Mouse (Mus musculus): Measurements from ENCODE around the gene Sgce. TPM values are rescaled to one million over a fixed set of nuclear protein-coding genes. Genes with fewer than 3 reads are reported as not detected.
"Not testable (repeated sequence)": the region's sequence is repeated elsewhere in the genome, so short reads cannot be mapped to it uniquely, and the experiment has no call there.

Gene Sgce
- polyA plus RNA-seq, 1 experiment = 43.4 TPM

DNA sequence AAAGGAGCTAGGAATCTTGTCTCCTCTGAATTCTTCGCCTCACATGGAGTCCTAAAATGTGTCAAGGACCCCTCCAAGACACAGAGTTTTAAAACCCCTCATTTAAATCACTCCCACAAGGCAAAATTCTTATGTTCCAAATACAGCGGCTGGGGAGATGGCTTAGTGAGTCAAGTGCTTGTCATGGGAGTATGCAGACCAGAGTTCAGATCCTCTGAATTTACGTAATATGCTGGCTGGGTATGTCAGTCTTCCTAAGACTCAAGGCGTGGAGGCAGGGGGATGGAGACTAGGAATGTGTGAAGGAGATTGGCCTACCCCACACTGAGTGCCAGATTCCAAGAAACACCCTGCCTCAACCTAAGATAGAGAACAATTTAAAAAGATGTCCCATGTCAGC, 66.4 kb downstream of the Sgce start:
- DNase-seq (ENCODE audit: low read depth) = no peak
- TF ChIP-seq POLR2A (IDR thresholded peaks at IDR 0.05; ENCODE audit: borderline replicate concordance, extremely low read depth, insufficient read depth, insufficient read length, poor library complexity, severe bottlenecking) = no peak
- TF ChIP-seq CTCF (IDR thresholded peaks at IDR 0.05; ENCODE audit: borderline replicate concordance, extremely low read depth, insufficient read depth, insufficient read length) = no peak

GRCm38 (mm10) chr6:4679981-4680380, 67.0 kb downstream of the Sgce start:
- peak; percentile 67 for DNase-seq (ENCODE audit: low read depth)

GRCm38 (mm10) chr6:4677356-4677761, 69.6 kb downstream of the Sgce start:
- DNase-seq (ENCODE audit: low read depth) = peak; percentile 88
- TF ChIP-seq POLR2A (IDR thresholded peaks at IDR 0.05; ENCODE audit: borderline replicate concordance, extremely low read depth, insufficient read depth, insufficient read length, poor library complexity, severe bottlenecking) (no peak), CTCF (IDR thresholded peaks at IDR 0.05; ENCODE audit: borderline replicate concordance, extremely low read depth, insufficient read depth, insufficient read length) (no peak)

More at GRCm38 (mm10) chr6:4679981-4680380, 67.0 kb downstream of the Sgce start:
- TF ChIP-seq POLR2A (IDR thresholded peaks at IDR 0.05; ENCODE audit: borderline replicate concordance, extremely low read depth, insufficient read depth, insufficient read length, poor library complexity, severe bottlenecking) = no peak

GRCm38 (mm10) chr6:4665154-4665553, 81.9 kb downstream of the Sgce start:
- TF ChIP-seq CTCF (IDR thresholded peaks at IDR 0.05; ENCODE audit: borderline replicate concordance, extremely low read depth, insufficient read depth, insufficient read length) (no peak), POLR2A (IDR thresholded peaks at IDR 0.05; ENCODE audit: borderline replicate concordance, extremely low read depth, insufficient read depth, insufficient read length, poor library complexity, severe bottlenecking) (no peak)
- DNase-seq (ENCODE audit: low read depth) = no peak

DNA sequence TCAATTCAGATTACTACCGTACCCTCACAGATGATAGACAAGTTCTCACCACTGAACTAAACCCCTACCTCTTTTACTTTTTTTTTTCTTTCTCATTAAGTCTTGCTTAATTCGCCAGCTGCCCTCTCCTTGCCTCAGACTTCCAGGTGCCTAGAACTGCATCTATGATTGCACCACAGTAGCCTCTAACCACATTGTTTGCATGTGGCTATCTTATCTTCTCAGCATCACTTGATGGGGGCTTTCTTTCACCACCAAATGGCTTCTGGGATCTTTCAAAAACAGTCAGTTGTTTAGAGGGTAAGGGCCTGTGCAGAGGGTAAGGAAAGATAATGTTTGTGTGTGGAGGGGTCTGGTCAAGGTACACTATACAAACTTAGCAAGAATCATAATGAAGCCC, 82.7 kb downstream of the Sgce start:
- no peak for DNase-seq (ENCODE audit: low read depth)
- TF ChIP-seq CTCF (IDR thresholded peaks at IDR 0.05; ENCODE audit: borderline replicate concordance, extremely low read depth, insufficient read depth, insufficient read length) (no peak), POLR2A (IDR thresholded peaks at IDR 0.05; ENCODE audit: borderline replicate concordance, extremely low read depth, insufficient read depth, insufficient read length, poor library complexity, severe bottlenecking) (no peak)

DNA sequence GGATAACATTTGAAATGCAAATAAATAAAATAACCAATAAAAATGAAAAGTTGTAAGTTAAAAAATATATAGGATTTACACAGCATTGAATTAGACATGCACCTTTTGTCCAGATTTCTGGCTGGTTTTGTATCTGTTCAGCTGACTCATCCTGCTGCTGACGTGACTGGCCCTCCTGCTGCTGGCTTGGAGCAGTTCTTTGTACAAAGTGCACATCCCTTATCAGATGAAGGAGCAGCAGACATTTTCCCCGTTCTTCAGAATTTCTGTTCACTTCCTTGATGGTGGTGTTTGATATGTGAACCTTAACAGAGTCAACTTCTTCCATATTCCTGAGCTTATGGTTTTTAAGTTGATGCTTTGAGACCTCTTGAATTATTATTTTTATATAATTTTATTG, 83.5 kb downstream of the Sgce start:
- TF ChIP-seq CTCF (IDR thresholded peaks at IDR 0.05; ENCODE audit: borderline replicate concordance, extremely low read depth, insufficient read depth, insufficient read length) = no peak
- no peak for TF ChIP-seq POLR2A (IDR thresholded peaks at IDR 0.05; ENCODE audit: borderline replicate concordance, extremely low read depth, insufficient read depth, insufficient read length, poor library complexity, severe bottlenecking)
- no peak for DNase-seq (ENCODE audit: low read depth)

DNA sequence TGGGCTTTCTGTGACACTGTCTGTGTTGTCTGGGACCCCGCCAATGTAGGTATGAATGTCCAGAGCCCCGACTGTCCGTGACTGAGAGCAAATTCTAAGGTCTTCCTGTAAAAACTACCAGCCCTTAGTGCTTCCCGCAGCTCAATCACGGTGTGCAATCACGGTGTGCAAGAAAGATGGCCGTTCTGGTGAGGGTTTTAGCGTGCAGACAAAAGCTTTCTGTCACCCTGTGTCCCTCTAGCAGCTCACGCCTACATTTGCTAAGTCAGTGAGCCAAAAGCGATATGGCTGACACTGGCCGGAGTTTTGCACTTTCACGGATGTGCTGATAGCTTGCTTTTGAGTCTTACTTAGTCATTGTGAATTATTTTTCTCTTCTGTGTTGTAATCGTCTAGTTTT, 88.1 kb downstream of the Sgce start:
- TF ChIP-seq CTCF (IDR thresholded peaks at IDR 0.05; ENCODE audit: borderline replicate concordance, extremely low read depth, insufficient read depth, insufficient read length) = no peak
- TF ChIP-seq POLR2A (IDR thresholded peaks at IDR 0.05; ENCODE audit: borderline replicate concordance, extremely low read depth, insufficient read depth, insufficient read length, poor library complexity, severe bottlenecking) = no peak
- DNase-seq (ENCODE audit: low read depth) = no peak

DNA sequence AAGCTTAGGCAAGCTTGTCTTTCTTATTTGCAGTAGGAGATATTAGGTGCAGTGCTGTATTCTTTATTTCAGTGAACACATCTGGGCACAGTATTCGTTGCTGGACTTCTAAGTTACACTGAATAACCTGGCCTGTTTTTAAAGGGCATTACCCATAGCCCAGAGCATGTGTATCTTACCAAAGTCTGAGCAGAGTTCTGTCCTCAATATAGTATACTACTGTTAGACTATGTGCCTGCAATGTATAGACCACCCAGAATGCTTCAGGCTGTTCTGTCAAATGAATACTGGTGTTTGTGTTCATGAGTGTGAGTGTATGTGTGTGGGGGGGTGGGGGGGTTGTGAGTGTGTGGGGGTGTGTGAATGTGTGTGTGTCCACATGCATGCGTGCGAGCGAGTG, 91.1 kb downstream of the Sgce start:
- no peak for DNase-seq (ENCODE audit: low read depth)
- TF ChIP-seq POLR2A (IDR thresholded peaks at IDR 0.05; ENCODE audit: borderline replicate concordance, extremely low read depth, insufficient read depth, insufficient read length, poor library complexity, severe bottlenecking) = no peak
- no peak for TF ChIP-seq CTCF (IDR thresholded peaks at IDR 0.05; ENCODE audit: borderline replicate concordance, extremely low read depth, insufficient read depth, insufficient read length)

DNA sequence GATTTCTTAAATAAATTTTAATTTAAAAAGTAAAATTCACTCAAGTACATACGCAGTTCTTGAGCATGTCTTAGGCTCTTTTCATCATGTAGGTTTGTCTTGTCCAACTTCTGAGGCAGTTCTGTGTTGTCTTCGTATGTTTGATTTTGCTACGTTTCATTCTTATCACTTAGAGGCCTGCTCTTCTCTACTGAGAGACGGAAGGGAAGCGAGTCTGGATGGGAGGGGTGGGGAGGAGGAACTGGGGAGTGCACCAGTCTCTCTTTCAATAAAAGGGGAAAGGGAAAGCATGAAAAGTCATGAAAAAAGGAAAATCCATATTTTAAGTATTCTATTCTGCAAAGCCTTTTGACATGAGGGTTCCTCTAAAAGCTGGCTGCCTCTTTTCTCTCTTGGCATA, 91.5 kb downstream of the Sgce start:
- DNase-seq (ENCODE audit: low read depth) = no peak
- TF ChIP-seq CTCF (IDR thresholded peaks at IDR 0.05; ENCODE audit: borderline replicate concordance, extremely low read depth, insufficient read depth, insufficient read length) (no peak), POLR2A (IDR thresholded peaks at IDR 0.05; ENCODE audit: borderline replicate concordance, extremely low read depth, insufficient read depth, insufficient read length, poor library complexity, severe bottlenecking) (no peak)

GRCm38 (mm10) chr6:4653741-4654140, 93.3 kb downstream of the Sgce start:
- not testable (repeated sequence) for DNase-seq (ENCODE audit: low read depth)

DNA sequence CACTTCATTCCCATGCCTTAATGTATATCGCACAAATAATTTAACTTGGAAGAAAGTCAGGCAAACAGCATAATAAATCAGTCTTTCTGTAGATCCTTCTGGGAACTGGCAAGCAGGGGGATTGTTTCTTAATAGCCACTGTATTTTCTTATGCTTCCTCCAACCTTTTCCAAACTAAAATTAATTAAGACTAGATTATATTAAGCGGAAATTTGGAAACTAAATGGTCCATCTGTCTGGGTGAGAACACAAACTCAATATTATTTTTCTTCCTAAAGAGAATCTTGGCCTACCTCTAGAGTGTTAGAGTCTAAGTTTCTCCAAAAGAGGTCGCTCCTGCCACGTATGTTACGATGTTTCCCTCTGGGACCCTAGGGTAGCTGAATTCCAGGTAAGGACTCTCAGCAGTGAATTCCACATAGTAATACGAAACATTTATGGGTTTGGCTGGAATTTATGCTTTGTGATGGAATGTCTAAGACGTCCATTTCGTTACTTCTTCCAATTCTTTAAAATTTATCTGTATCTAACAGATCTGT, 94.3 kb downstream of the Sgce start:
- TF ChIP-seq CTCF (IDR thresholded peaks at IDR 0.05; ENCODE audit: borderline replicate concordance, extremely low read depth, insufficient read depth, insufficient read length) = no peak
- TF ChIP-seq POLR2A (IDR thresholded peaks at IDR 0.05; ENCODE audit: borderline replicate concordance, extremely low read depth, insufficient read depth, insufficient read length, poor library complexity, severe bottlenecking) = no peak
- DNase-seq (ENCODE audit: low read depth) = peak; percentile 57

- TF ChIP-seq POLR2A (IDR thresholded peaks at IDR 0.05; ENCODE audit: borderline replicate concordance, extremely low read depth, insufficient read depth, insufficient read length, poor library complexity, severe bottlenecking) = no peak
- no peak for TF ChIP-seq CTCF (IDR thresholded peaks at IDR 0.05; ENCODE audit: borderline replicate concordance, extremely low read depth, insufficient read depth, insufficient read length)
- no peak for DNase-seq (ENCODE audit: low read depth)
Observed at GRCm38 (mm10) chr6:4647351-4647750, 99.7 kb downstream of the Sgce start.

DNA sequence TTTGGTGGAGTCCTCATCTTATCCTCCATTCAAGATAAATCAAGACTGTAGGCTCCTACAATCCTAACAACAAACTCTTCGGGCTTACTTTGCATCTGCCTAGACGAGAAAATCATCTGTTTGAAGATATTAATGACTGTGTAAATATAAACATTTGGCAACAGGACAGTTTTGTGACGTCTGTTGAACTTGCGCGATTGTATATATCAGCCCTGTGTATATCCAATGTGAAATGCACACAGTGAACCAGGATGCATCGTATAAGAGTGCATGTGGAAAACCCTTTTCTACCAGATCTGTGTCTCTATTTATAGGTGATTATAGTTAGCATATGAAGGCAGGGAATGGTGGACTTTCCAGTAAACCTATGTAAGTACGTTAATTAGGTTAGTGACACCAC, 104.9 kb downstream of the Sgce start:
- no peak for DNase-seq (ENCODE audit: low read depth)
- no peak for TF ChIP-seq POLR2A (IDR thresholded peaks at IDR 0.05; ENCODE audit: borderline replicate concordance, extremely low read depth, insufficient read depth, insufficient read length, poor library complexity, severe bottlenecking)
- TF ChIP-seq CTCF (IDR thresholded peaks at IDR 0.05; ENCODE audit: borderline replicate concordance, extremely low read depth, insufficient read depth, insufficient read length) = no peak

Data from brain, embryonic 14.5 days (tissue).